Mouse (Mus musculus) frontal cortex, postnatal 25 days (tissue): Measurements from ENCODE around the gene Thoc6.

Experiments
- DNase-seq, 2 experiments: peaks; one replicate each; pipeline ENCODE4 v3.0.0; 2022; ENCODE audit warnings: low spot score in 2 of 2

Thoc6 gene

DNA sequence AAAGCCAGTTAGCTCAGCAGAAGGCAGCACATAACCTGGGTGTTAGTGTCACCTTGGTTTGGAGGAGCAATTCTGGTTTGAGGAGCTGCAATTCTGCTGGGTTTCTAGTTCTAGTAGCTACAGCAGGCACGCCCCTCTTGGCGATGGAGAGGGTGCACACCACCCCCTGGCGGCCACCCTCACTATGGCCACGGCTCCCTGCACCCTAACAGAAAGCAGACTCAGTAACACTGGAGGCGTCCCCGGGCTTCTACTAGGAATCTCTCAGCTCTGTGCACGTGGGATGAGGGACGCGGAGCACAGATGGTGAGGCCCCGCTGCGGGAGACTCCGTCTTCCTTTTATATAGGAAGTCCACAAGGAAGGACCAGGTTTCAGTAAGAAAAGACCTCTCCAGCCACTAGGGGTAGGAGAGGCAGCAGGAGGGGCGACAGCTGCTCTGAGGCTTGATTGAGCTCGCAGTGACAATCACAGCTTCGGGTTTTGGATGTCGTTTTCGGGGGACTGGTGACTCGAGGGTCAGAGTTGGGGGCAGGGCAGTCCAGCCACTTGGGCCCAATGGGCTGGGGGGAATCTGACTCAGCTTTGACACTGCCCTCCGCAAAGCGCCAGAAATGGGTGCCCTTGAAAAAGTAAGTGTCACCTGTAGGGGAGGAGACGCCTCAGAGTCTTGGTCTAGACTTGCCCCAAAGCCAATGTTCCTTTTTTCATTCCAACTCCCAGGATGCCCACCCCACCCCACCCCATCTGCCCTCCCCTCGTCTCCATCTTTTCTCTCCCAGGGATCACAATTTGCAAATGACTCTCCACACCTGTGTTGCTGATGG is 43.3 kb downstream of the Thoc6 start:
- peak; percentile 66 to 81 for DNase-seq

DNA sequence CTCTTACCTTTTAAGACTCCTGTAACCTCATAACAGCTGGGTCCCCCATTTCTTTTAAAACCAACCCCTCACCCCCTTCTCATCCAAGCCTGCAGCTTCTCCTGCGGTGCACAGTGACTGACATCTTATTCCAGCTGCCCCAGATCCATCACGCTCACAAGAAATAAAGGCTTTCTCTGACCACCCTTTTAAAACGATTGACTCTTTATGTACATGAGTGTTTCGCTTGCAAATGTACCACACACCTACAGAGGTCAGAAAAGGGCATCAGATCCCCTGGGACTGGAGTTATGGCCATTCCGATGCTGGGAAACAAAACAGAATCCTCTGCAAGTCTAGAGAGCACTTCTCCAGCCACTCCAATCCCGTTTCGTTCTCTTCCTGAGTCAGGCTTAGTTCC is 45.9 kb downstream of the Thoc6 start:
- DNase-seq, result no peak

DNA sequence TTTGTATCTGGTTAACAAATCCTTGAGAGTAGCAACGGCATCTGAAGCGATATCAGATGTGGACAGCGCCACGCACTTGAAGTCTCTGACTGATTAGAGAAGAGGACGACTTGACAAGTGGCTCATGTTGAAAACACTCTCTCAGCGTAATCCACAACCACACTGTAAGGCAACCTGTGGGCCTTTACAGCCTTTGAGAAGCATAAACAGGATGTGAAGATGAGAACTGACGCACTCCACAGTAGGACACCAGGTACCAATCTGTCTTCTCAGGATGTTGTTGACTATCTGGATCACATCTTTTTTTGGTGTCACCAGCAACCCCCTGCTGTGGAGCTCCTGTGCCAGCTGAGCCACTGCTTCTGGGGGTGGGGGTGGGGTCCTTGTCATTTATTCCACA is 53.3 kb downstream of the Thoc6 start:
- DNase-seq, result no peak
